Mouse (Mus musculus): ENCODE results near the gene Mapre1. TPM values are rescaled to one million over a fixed set of nuclear protein-coding genes. Genes with fewer than 3 reads are reported as not detected.
"Not testable (repeated sequence)": the region's sequence is repeated elsewhere in the genome, so short reads cannot be mapped to it uniquely, and the experiment has no call there.

Gene Mapre1
- polyA plus RNA-seq, 1 experiment from 2014 or later, result 385 TPM

GRCm38 (mm10) chr2:153781181-153781580 is 40.1 kb downstream of the Mapre1 start:
- ATAC-seq (ENCODE audit: low FRiP score), result no peak
- Histone ChIP-seq H3K4me1 (peaks cover 11% of the 10 kb centered on the region), H3K9me3 (no peaks in the 10 kb centered on the region), H3K4me2 (no peak overlapping the region), H3K27ac (no peak overlapping the region), H3K4me3 (replicated peaks) (no peak overlapping the region), H3K9ac (no peak overlapping the region), H3K27me3 (peaks cover 6% of the 10 kb centered on the region; the same call in 1 of the 2 replicates), H3K36me3 (replicated peaks) (no peaks in the 10 kb centered on the region)
- WGBS, result 87% methylated on average over 4 of the region's 4 CpGs

- H3K4me1 ChIP-seq, result no peaks in the 10 kb centered on the region
- WGBS, result 87% methylated on average over 2 of the region's 2 CpGs
- 0 out of 2 replicates have a peak, but pooled peaks cover 2% of the 10 kb centered on the region for H3K27me3 ChIP-seq
- no peak overlapping the region for H3K9ac ChIP-seq
- no peaks in the 10 kb centered on the region for H3K9me3 ChIP-seq
- no peaks in the 10 kb centered on the region for H3K36me3 ChIP-seq (replicated peaks)
- no peak overlapping the region for H3K4me2 ChIP-seq
- no peak overlapping the region for H3K27ac ChIP-seq
- ATAC-seq (ENCODE audit: low FRiP score), result no peak
- no peak overlapping the region for H3K4me3 ChIP-seq (replicated peaks)
Observed at GRCm38 (mm10) chr2:153784668-153785067, 43.6 kb downstream of the Mapre1 start.

GRCm38 (mm10) chr2:153793366-153793765 is 52.3 kb downstream of the Mapre1 start:
- H3K36me3 ChIP-seq (replicated peaks), result no peaks in the 10 kb centered on the region
- no peak for ATAC-seq (ENCODE audit: low FRiP score)

GRCm38 (mm10) chr2:153795090-153795489 is 54.0 kb downstream of the Mapre1 start:
- Histone ChIP-seq H3K4me3 (replicated peaks) (no peak overlapping the region), H3K36me3 (replicated peaks) (no peaks in the 10 kb centered on the region), H3K4me2 (no peak overlapping the region), H3K9ac (no peak overlapping the region), H3K27ac (no peak overlapping the region), H3K27me3 (no peaks in the 10 kb centered on the region), H3K4me1 (no peaks in the 10 kb centered on the region), H3K9me3 (no peaks in the 10 kb centered on the region)
- 53% methylated on average over 5 of the region's 5 CpGs for WGBS
- no peak for ATAC-seq (ENCODE audit: low FRiP score)

More at GRCm38 (mm10) chr2:153793366-153793765, 52.3 kb downstream of the Mapre1 start:
- Histone ChIP-seq H3K4me3 (replicated peaks) (no peak overlapping the region), H3K27me3 (no peaks in the 10 kb centered on the region), H3K9me3 (no peaks in the 10 kb centered on the region), H3K27ac (no peak overlapping the region), H3K4me1 (no peaks in the 10 kb centered on the region), H3K9ac (no peak overlapping the region), H3K4me2 (no peak overlapping the region)

GRCm38 (mm10) chr2:153807464-153807863 is 66.4 kb downstream of the Mapre1 start:
- H3K4me3 ChIP-seq (replicated peaks); ATAC-seq (ENCODE audit: low FRiP score); H3K4me2 ChIP-seq; H3K27me3 ChIP-seq; H3K4me1 ChIP-seq; H3K9me3 ChIP-seq; H3K36me3 ChIP-seq (replicated peaks); H3K27ac ChIP-seq; H3K9ac ChIP-seq: not testable (repeated sequence)

GRCm38 (mm10) chr2:153808146-153808545 is 67.1 kb downstream of the Mapre1 start:
- Histone ChIP-seq H3K27ac (no peak overlapping the region), H3K27me3 (no peaks in the 10 kb centered on the region), H3K9me3 (no peaks in the 10 kb centered on the region), H3K4me2 (no peak overlapping the region), H3K4me3 (replicated peaks) (no peak overlapping the region), H3K36me3 (replicated peaks) (no peaks in the 10 kb centered on the region), H3K9ac (no peak overlapping the region), H3K4me1 (no peaks in the 10 kb centered on the region)
- 83% methylated on average over 8 of the region's 8 CpGs for WGBS
- ATAC-seq (ENCODE audit: low FRiP score), result no peak

- Histone ChIP-seq H3K36me3 (replicated peaks) (no peaks in the 10 kb centered on the region), H3K27me3 (no peaks in the 10 kb centered on the region), H3K4me3 (replicated peaks) (no peak overlapping the region), H3K4me1 (no peaks in the 10 kb centered on the region), H3K27ac (no peak overlapping the region), H3K9ac (no peak overlapping the region), H3K9me3 (no peaks in the 10 kb centered on the region), H3K4me2 (no peak overlapping the region)
- WGBS, result 89% methylated on average over 6 of the region's 6 CpGs
- no peak for ATAC-seq (ENCODE audit: low FRiP score)
Observed at GRCm38 (mm10) chr2:153808841-153809240, 67.8 kb downstream of the Mapre1 start.

GRCm38 (mm10) chr2:153809921-153810320 is 68.8 kb downstream of the Mapre1 start:
- Histone ChIP-seq H3K4me2 (no peak overlapping the region), H3K36me3 (replicated peaks) (no peaks in the 10 kb centered on the region), H3K9ac (no peak overlapping the region), H3K4me3 (replicated peaks) (no peak overlapping the region), H3K27ac (no peak overlapping the region), H3K9me3 (no peaks in the 10 kb centered on the region), H3K4me1 (no peaks in the 10 kb centered on the region), H3K27me3 (no peaks in the 10 kb centered on the region)
- 76% methylated on average over 3 of the region's 3 CpGs for WGBS
- ATAC-seq (ENCODE audit: low FRiP score), result no peak

- H3K27me3 ChIP-seq, result no peaks in the 10 kb centered on the region
- no peak overlapping the region for H3K4me2 ChIP-seq
- 88% methylated on average over 2 of the region's 2 CpGs for WGBS
- H3K27ac ChIP-seq, result no peak overlapping the region
- no peak overlapping the region for H3K4me3 ChIP-seq (replicated peaks)
- no peak for ATAC-seq (ENCODE audit: low FRiP score)
- no peaks in the 10 kb centered on the region for H3K9me3 ChIP-seq
- H3K36me3 ChIP-seq (replicated peaks), result no peaks in the 10 kb centered on the region
- no peak overlapping the region for H3K9ac ChIP-seq
- no peaks in the 10 kb centered on the region for H3K4me1 ChIP-seq
Observed at GRCm38 (mm10) chr2:153822005-153822543, 81.0 kb downstream of the Mapre1 start.

Other genes starting within 250 kb of the Mapre1 start
- gene 4930404H24Rik, start 248.5 kb upstream of the Mapre1 start, polyA plus RNA-seq (2016; fragmentation: Nextera tagmentation; extraction: Ambion mirVana), result not detected in 2 replicates
- gene Nol4l, start 211.3 kb upstream of the Mapre1 start, polyA plus RNA-seq (2016; fragmentation: Nextera tagmentation; extraction: Ambion mirVana), result 31.4 and 34.5 TPM in 2 replicates
- 67.3 and 68.6 TPM in 2 replicates for gene Commd7, start 108.5 kb upstream of the Mapre1 start, polyA plus RNA-seq (2016; fragmentation: Nextera tagmentation; extraction: Ambion mirVana)
- 9.2 and 10.7 TPM in 2 replicates for gene Dnmt3b, start 91.8 kb upstream of the Mapre1 start, polyA plus RNA-seq (2016; fragmentation: Nextera tagmentation; extraction: Ambion mirVana)
- 0.10 TPM in 1 of 2 replicates, not detected in the other for gene Dnmt3c, start 44.6 kb upstream of the Mapre1 start, polyA plus RNA-seq (2016; fragmentation: Nextera tagmentation; extraction: Ambion mirVana)
- gene Efcab8, start 38.7 kb downstream of the Mapre1 start, polyA plus RNA-seq (2016; fragmentation: Nextera tagmentation; extraction: Ambion mirVana), result not detected in 2 replicates
- not detected in 2 replicates for gene Sun5, start 129.8 kb downstream of the Mapre1 start, polyA plus RNA-seq (2016; fragmentation: Nextera tagmentation; extraction: Ambion mirVana)
- gene Bpifb2, start 133.8 kb downstream of the Mapre1 start, polyA plus RNA-seq (2016; fragmentation: Nextera tagmentation; extraction: Ambion mirVana), result not detected in 2 replicates
- not detected in 2 replicates for gene Bpifb6, start 159.1 kb downstream of the Mapre1 start, polyA plus RNA-seq (2016; fragmentation: Nextera tagmentation; extraction: Ambion mirVana)
- not detected in 2 replicates for gene Bpifb3, start 177.0 kb downstream of the Mapre1 start, polyA plus RNA-seq (2016; fragmentation: Nextera tagmentation; extraction: Ambion mirVana)
- gene Bpifb4, start 196.9 kb downstream of the Mapre1 start, polyA plus RNA-seq (2016; fragmentation: Nextera tagmentation; extraction: Ambion mirVana), result 0.13 TPM in 1 of 2 replicates, not detected in the other
- not detected in 2 replicates for gene Bpifa6, start 233.7 kb downstream of the Mapre1 start, polyA plus RNA-seq (2016; fragmentation: Nextera tagmentation; extraction: Ambion mirVana)